Mouse (Mus musculus): ENCODE measurements around the gene Htra3. TPM values are rescaled to one million over a fixed set of nuclear protein-coding genes. Genes with fewer than 3 reads are reported as not detected.

Gene Htra3
- total and polyA plus RNA-seq, 2 experiments from 2014 or later, result 13.2 to 16.4 TPM

GRCm38 (mm10) chr5:35712517-35712916 is 32.9 kb upstream of the Htra3 start:
- Histone ChIP-seq H3K4me2 (ENCODE audit: low read depth) (no peak overlapping the region), H3K27me3 (ENCODE audit: insufficient read depth, low read length) (no peaks in the 10 kb centered on the region), H3K4me3 (ENCODE audit: low read depth, low read length) (no peak overlapping the region), H3K9ac (no peak overlapping the region), H3K9me3 (ENCODE audit: low read length) (no peaks in the 10 kb centered on the region), H3K36me3 (ENCODE audit: insufficient read depth) (no peaks in the 10 kb centered on the region), H3K27ac (ENCODE audit: low read depth, low read length) (no peak overlapping the region), H3K4me1 (ENCODE audit: insufficient read depth) (no peaks in the 10 kb centered on the region)
- 82% methylated on average over 5 of the region's 5 CpGs for WGBS
- no peak for TF ChIP-seq CTCF (IDR thresholded peaks at IDR 0.05; ENCODE audit: low read depth)
- ATAC-seq (no peak), DNase-seq (no peak)

GRCm38 (mm10) chr5:35710931-35711330 is 31.3 kb upstream of the Htra3 start:
- DNase-seq (no peak), ATAC-seq (no peak)
- H3K4me2 ChIP-seq (ENCODE audit: low read depth), result no peak overlapping the region
- H3K9ac ChIP-seq, result no peak overlapping the region
- H3K27me3 ChIP-seq (ENCODE audit: insufficient read depth, low read length), result no peaks in the 10 kb centered on the region
- 59% methylated on average over 3 of the region's 3 CpGs for WGBS
- no peak for TF ChIP-seq CTCF (IDR thresholded peaks at IDR 0.05; ENCODE audit: low read depth)
- H3K27ac ChIP-seq (ENCODE audit: low read depth, low read length), result no peak overlapping the region
- H3K9me3 ChIP-seq (ENCODE audit: low read length), result no peaks in the 10 kb centered on the region
- no peaks in the 10 kb centered on the region for H3K36me3 ChIP-seq (ENCODE audit: insufficient read depth)
- H3K4me1 ChIP-seq (ENCODE audit: insufficient read depth), result no peaks in the 10 kb centered on the region
- H3K4me3 ChIP-seq (ENCODE audit: low read depth, low read length), result no peak overlapping the region

GRCm38 (mm10) chr5:35710481-35710880 is 30.9 kb upstream of the Htra3 start:
- DNase-seq (no peak), ATAC-seq (no peak)
- Histone ChIP-seq H3K27me3 (ENCODE audit: insufficient read depth, low read length) (no peaks in the 10 kb centered on the region), H3K9ac (no peak overlapping the region), H3K4me3 (ENCODE audit: low read depth, low read length) (no peak overlapping the region), H3K4me2 (ENCODE audit: low read depth) (no peak overlapping the region), H3K36me3 (ENCODE audit: insufficient read depth) (no peaks in the 10 kb centered on the region), H3K4me1 (ENCODE audit: insufficient read depth) (no peaks in the 10 kb centered on the region), H3K27ac (ENCODE audit: low read depth, low read length) (no peak overlapping the region), H3K9me3 (ENCODE audit: low read length) (no peaks in the 10 kb centered on the region)
- TF ChIP-seq CTCF (IDR thresholded peaks at IDR 0.05; ENCODE audit: low read depth), result no peak
- 71% methylated on average over 3 of the region's 3 CpGs for WGBS

- no peak overlapping the region for H3K27ac ChIP-seq (ENCODE audit: low read depth, low read length)
- H3K9ac ChIP-seq, result no peak overlapping the region
- no peak overlapping the region for H3K4me2 ChIP-seq (ENCODE audit: low read depth)
- ATAC-seq (no peak), DNase-seq (no peak)
- no peaks in the 10 kb centered on the region for H3K9me3 ChIP-seq (ENCODE audit: low read length)
- no peaks in the 10 kb centered on the region for H3K36me3 ChIP-seq (ENCODE audit: insufficient read depth)
- TF ChIP-seq CTCF (IDR thresholded peaks at IDR 0.05; ENCODE audit: low read depth), result no peak
- WGBS, result 94% methylated on average over 3 of the region's 3 CpGs
- no peaks in the 10 kb centered on the region for H3K4me1 ChIP-seq (ENCODE audit: insufficient read depth)
- H3K4me3 ChIP-seq (ENCODE audit: low read depth, low read length), result no peak overlapping the region
- H3K27me3 ChIP-seq (ENCODE audit: insufficient read depth, low read length), result no peaks in the 10 kb centered on the region
These were observed 25.8 kb upstream of the Htra3 start for GRCm38 (mm10) chr5:35705411-35705810.

- no peak for TF ChIP-seq CTCF (IDR thresholded peaks at IDR 0.05; ENCODE audit: low read depth)
- Histone ChIP-seq H3K9ac (no peak overlapping the region), H3K4me2 (ENCODE audit: low read depth) (no peak overlapping the region), H3K27me3 (ENCODE audit: insufficient read depth, low read length) (no peaks in the 10 kb centered on the region), H3K9me3 (ENCODE audit: low read length) (no peaks in the 10 kb centered on the region), H3K36me3 (ENCODE audit: insufficient read depth) (no peaks in the 10 kb centered on the region), H3K4me3 (ENCODE audit: low read depth, low read length) (no peak overlapping the region), H3K4me1 (ENCODE audit: insufficient read depth) (no peaks in the 10 kb centered on the region), H3K27ac (ENCODE audit: low read depth, low read length) (no peak overlapping the region)
- DNase-seq (no peak), ATAC-seq (no peak)
- WGBS, result 94% methylated on average over 4 of the region's 4 CpGs
These were observed 24.2 kb upstream of the Htra3 start for GRCm38 (mm10) chr5:35703814-35704213.

GRCm38 (mm10) chr5:35703183-35703582 is 23.6 kb upstream of the Htra3 start:
- no peaks in the 10 kb centered on the region for H3K4me1 ChIP-seq (ENCODE audit: insufficient read depth)
- DNase-seq, result no peak
- no peaks in the 10 kb centered on the region for H3K27me3 ChIP-seq (ENCODE audit: insufficient read depth, low read length)
- no peak overlapping the region for H3K27ac ChIP-seq (ENCODE audit: low read depth, low read length)
- no peaks in the 10 kb centered on the region for H3K9me3 ChIP-seq (ENCODE audit: low read length)
- H3K4me2 ChIP-seq (ENCODE audit: low read depth), result no peak overlapping the region
- no peaks in the 10 kb centered on the region for H3K36me3 ChIP-seq (ENCODE audit: insufficient read depth)
- TF ChIP-seq CTCF (IDR thresholded peaks at IDR 0.05; ENCODE audit: low read depth), result no peak
- 85% methylated on average over 8 of the region's 8 CpGs for WGBS
- H3K4me3 ChIP-seq (ENCODE audit: low read depth, low read length), result no peak overlapping the region
- H3K9ac ChIP-seq, result no peak overlapping the region
- ATAC-seq, result no peak

GRCm38 (mm10) chr5:35702582-35703140 is 23.1 kb upstream of the Htra3 start:
- Histone ChIP-seq H3K9ac (no peak overlapping the region), H3K36me3 (ENCODE audit: insufficient read depth) (no peaks in the 10 kb centered on the region), H3K4me1 (ENCODE audit: insufficient read depth) (no peaks in the 10 kb centered on the region), H3K27me3 (ENCODE audit: insufficient read depth, low read length) (no peaks in the 10 kb centered on the region), H3K4me3 (ENCODE audit: low read depth, low read length) (no peak overlapping the region), H3K4me2 (ENCODE audit: low read depth) (no peak overlapping the region), H3K27ac (ENCODE audit: low read depth, low read length) (no peak overlapping the region), H3K9me3 (ENCODE audit: low read length) (no peaks in the 10 kb centered on the region)
- 84% methylated on average over 4 of the region's 4 CpGs for WGBS
- DNase-seq (no peak), ATAC-seq (no peak)
- TF ChIP-seq CTCF (IDR thresholded peaks at IDR 0.05; ENCODE audit: low read depth), result no peak

All from forebrain, postnatal 0 days (tissue).